Mouse (Mus musculus) heart, embryonic 12.5 days (tissue): ENCODE results near the gene Kcnmb4. TPM values are rescaled to one million over a fixed set of nuclear protein-coding genes. Genes with fewer than 3 reads are reported as not detected.

Source experiments
- ATAC-seq: fragments of 200-750 bp; cut with Nextera tagmentation; 2 replicates; pipeline ENCODE4 v1.8.0; 2017; ENCODE audit warnings: moderate TSS enrichment, moderate library complexity; ENCODE audit not compliant: insufficient number of reproducible peaks, low FRiP score
- H3K27ac ChIP-seq: fragments of 300-500 bp; sonication (generic); 2 replicates; pipeline ENCODE4 v1.5.1; 2016; ENCODE audit warnings: mild to moderate bottlenecking, moderate library complexity; ENCODE audit not compliant: poor library complexity, severe bottlenecking
- H3K27me3 ChIP-seq: fragments of 300-500 bp; sonication (generic); replicated peaks from 2 replicates; pipeline ENCODE4 v1.6.1; 2016; ENCODE audit warnings: mild to moderate bottlenecking, moderate library complexity
- H3K36me3 ChIP-seq: fragments of 300-500 bp; sonication (generic); 2 replicates; pipeline ENCODE4 v1.6.1; 2016; ENCODE audit warnings: mild to moderate bottlenecking, moderate library complexity
- H3K4me1 ChIP-seq: fragments of 300-500 bp; sonication (generic); replicated peaks from 2 replicates; pipeline ENCODE4 v1.6.1; 2016; ENCODE audit warnings: mild to moderate bottlenecking
- H3K4me2 ChIP-seq: fragments of 300-500 bp; sonication (generic); 2 replicates; pipeline ENCODE4 v1.6.1; 2016; ENCODE audit warnings: mild to moderate bottlenecking, moderate library complexity
- H3K4me3 ChIP-seq: fragments of 300-500 bp; sonication (generic); 2 replicates; pipeline ENCODE4 v1.5.1; 2016; ENCODE audit warnings: mild to moderate bottlenecking
- H3K9ac ChIP-seq: fragments of 300-500 bp; sonication (generic); 2 replicates; pipeline ENCODE4 v1.6.1; 2016; ENCODE audit warnings: mild to moderate bottlenecking, moderate library complexity
- H3K9me3 ChIP-seq: fragments of 300-500 bp; sonication (generic); replicated peaks from 2 replicates; pipeline ENCODE4 v1.6.1; 2016; ENCODE audit warnings: mild to moderate bottlenecking, moderate library complexity
- WGBS: fragments of 180-500 bp; shearing (Covaris S2); methylation state at CpG from one replicate; pipeline ENCODE4 v1.1.7; 2016; 5-methylcytosine and 5-hydroxymethylcytosine counted together
- polyA plus RNA-seq: library from polyadenylated mRNA; unstranded; fragments of >200 nt; fragmentation: Nextera tagmentation; extraction: Ambion mirVana; gene quantifications from 2 replicates; pipeline ENCODE4 v1.2.1, GENCODE M21; 2016

Gene Kcnmb4
- polyA plus RNA-seq, 1 experiment from 2014 or later = 7.5 TPM

DNA sequence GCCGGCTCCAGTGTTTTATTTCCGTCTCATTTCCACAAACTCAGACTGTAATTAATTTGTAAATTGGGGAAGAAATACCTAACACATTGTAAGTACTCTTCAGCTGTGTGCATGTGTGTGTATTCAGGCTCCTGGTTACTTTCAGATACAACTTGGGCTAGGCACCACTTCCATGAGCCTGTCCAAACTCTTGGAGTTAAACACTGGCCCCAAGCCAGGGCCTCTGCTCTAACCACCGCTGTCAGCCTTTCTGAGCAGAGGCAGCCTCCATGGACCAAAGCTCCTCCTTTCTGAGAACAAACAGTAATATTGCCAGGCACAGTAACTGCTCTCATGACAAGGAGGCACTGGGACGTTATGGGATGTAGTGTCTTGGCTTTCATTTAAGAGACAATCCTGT, 96.8 kb downstream of the Kcnmb4 start:
- no peak overlapping the region for H3K27ac ChIP-seq
- H3K4me3 ChIP-seq = no peak overlapping the region
- 72% methylated on average over 4 of the region's 4 CpGs for WGBS
- no peak overlapping the region for H3K9ac ChIP-seq
- no peaks in the 10 kb centered on the region for H3K27me3 ChIP-seq
- peaks cover 25% of the 10 kb centered on the region for H3K36me3 ChIP-seq
- no peaks in the 10 kb centered on the region for H3K9me3 ChIP-seq
- H3K4me1 ChIP-seq = no peaks in the 10 kb centered on the region
- no peak for ATAC-seq
- no peak overlapping the region for H3K4me2 ChIP-seq

DNA sequence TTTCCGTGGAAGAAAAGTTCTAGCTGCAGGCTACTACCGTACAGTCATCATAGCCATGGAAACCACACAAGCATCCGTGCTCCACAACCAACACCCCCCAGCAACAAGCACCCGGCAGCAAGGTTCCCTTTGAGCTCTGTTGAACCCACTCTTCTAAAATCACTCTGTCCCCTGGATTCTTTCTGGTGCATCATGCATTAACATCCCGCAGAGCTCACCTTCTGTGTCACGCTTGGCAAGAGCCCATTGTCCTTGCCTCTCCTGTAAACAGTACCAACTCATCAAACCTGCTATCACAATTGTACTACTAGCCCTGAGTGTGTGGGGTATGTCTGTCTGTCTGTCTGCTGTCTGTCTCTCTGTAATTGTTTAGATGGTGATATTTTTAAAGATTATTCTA, 99.6 kb downstream of the Kcnmb4 start:
- no peak overlapping the region for H3K4me2 ChIP-seq
- H3K36me3 ChIP-seq = peaks cover 26% of the 10 kb centered on the region
- no peak overlapping the region for H3K9ac ChIP-seq
- 94% methylated on average over 6 of the region's 6 CpGs for WGBS
- ATAC-seq = no peak
- H3K27ac ChIP-seq = no peak overlapping the region
- H3K4me1 ChIP-seq = 0 out of 2 replicates have a peak, but pooled peaks cover 2% of the 10 kb centered on the region
- no peaks in the 10 kb centered on the region for H3K9me3 ChIP-seq
- no peak overlapping the region for H3K4me3 ChIP-seq
- no peaks in the 10 kb centered on the region for H3K27me3 ChIP-seq

DNA sequence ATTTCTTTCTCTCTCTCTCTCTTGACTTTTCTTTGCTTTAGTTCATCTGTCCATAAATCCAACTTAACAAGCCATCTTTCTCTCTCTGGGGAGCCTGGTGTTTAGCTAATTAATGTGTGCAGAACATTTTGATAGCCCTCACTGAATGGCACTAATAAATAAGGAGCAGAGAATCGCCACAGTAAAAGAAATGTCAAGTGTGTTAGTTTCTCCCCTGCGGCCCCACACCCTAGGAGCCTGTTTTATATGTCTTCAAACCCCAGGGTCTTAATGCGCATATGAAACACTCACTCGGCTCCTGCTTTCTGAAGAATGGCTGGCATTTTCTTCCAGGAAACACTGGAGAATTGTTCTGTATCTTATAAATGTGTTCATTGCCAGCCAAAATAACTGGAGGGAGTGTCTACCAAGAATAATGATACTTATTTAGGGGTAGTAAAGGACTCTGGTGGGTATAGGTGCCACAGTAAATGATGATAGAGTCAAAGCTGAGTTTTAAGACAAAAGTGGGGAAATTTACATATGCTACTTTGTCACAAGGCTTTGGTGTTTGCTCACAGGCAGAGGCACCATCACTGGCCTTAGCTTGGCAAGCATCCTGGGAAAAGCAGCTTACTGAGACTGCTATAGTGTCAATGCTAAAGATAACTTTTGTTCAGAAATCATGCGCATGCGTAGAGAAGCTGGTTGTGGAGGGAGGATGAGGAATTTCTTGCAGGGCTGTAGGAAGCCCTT, 102.5 kb downstream of the Kcnmb4 start:
- Histone ChIP-seq H3K4me3 (no peak overlapping the region), H3K4me2 (no peak overlapping the region), H3K9ac (no peak overlapping the region), H3K27me3 (no peaks in the 10 kb centered on the region), H3K4me1 (0 out of 2 replicates have a peak, but pooled peaks cover 2% of the 10 kb centered on the region), H3K36me3 (peaks cover 36% of the 10 kb centered on the region), H3K9me3 (no peaks in the 10 kb centered on the region), H3K27ac (no peak overlapping the region)
- no peak for ATAC-seq
- 58% methylated on average over 6 of the region's 6 CpGs for WGBS

Other genes starting within 250 kb of the Kcnmb4 start
- 11.1 and 14.6 TPM in 2 replicates for gene Ptprb, start 198.4 kb downstream of the Kcnmb4 start, polyA plus RNA-seq
- gene Cnot2, start 107.6 kb upstream of the Kcnmb4 start, polyA plus RNA-seq = 76.9 and 79.8 TPM in 2 replicates